Mouse (Mus musculus) heart, embryonic 12.5 days (tissue): ENCODE data around the gene Cep295. TPM values are rescaled to one million over a fixed set of nuclear protein-coding genes. Genes with fewer than 3 reads are reported as not detected.
"Not testable (repeated sequence)": the region's sequence is repeated elsewhere in the genome, so short reads cannot be mapped to it uniquely, and the experiment has no call there.

Experiments
- ATAC-seq: fragments of 200-750 bp; cut with Nextera tagmentation; 2 replicates; pipeline ENCODE4 v1.8.0; 2017; ENCODE audit warnings: moderate TSS enrichment, moderate library complexity; ENCODE audit not compliant: insufficient number of reproducible peaks, low FRiP score
- H3K27ac ChIP-seq: fragments of 300-500 bp; sonication (generic); 2 replicates; pipeline ENCODE4 v1.5.1; 2016; ENCODE audit warnings: mild to moderate bottlenecking, moderate library complexity; ENCODE audit not compliant: poor library complexity, severe bottlenecking
- H3K27me3 ChIP-seq: fragments of 300-500 bp; sonication (generic); replicated peaks from 2 replicates; pipeline ENCODE4 v1.6.1; 2016; ENCODE audit warnings: mild to moderate bottlenecking, moderate library complexity
- H3K36me3 ChIP-seq: fragments of 300-500 bp; sonication (generic); 2 replicates; pipeline ENCODE4 v1.6.1; 2016; ENCODE audit warnings: mild to moderate bottlenecking, moderate library complexity
- H3K4me1 ChIP-seq: fragments of 300-500 bp; sonication (generic); replicated peaks from 2 replicates; pipeline ENCODE4 v1.6.1; 2016; ENCODE audit warnings: mild to moderate bottlenecking
- H3K4me2 ChIP-seq: fragments of 300-500 bp; sonication (generic); 2 replicates; pipeline ENCODE4 v1.6.1; 2016; ENCODE audit warnings: mild to moderate bottlenecking, moderate library complexity
- H3K4me3 ChIP-seq: fragments of 300-500 bp; sonication (generic); 2 replicates; pipeline ENCODE4 v1.5.1; 2016; ENCODE audit warnings: mild to moderate bottlenecking
- H3K9ac ChIP-seq: fragments of 300-500 bp; sonication (generic); 2 replicates; pipeline ENCODE4 v1.6.1; 2016; ENCODE audit warnings: mild to moderate bottlenecking, moderate library complexity
- H3K9me3 ChIP-seq: fragments of 300-500 bp; sonication (generic); replicated peaks from 2 replicates; pipeline ENCODE4 v1.6.1; 2016; ENCODE audit warnings: mild to moderate bottlenecking, moderate library complexity
- WGBS: fragments of 180-500 bp; shearing (Covaris S2); methylation state at CpG from one replicate; pipeline ENCODE4 v1.1.7; 2016; 5-methylcytosine and 5-hydroxymethylcytosine counted together
- polyA plus RNA-seq: library from polyadenylated mRNA; unstranded; fragments of >200 nt; fragmentation: Nextera tagmentation; extraction: Ambion mirVana; gene quantifications from 2 replicates; pipeline ENCODE4 v1.2.1, GENCODE M21; 2016

The Cep295 gene
- polyA plus RNA-seq, 1 experiment from 2014 or later: 14.8 TPM

DNA sequence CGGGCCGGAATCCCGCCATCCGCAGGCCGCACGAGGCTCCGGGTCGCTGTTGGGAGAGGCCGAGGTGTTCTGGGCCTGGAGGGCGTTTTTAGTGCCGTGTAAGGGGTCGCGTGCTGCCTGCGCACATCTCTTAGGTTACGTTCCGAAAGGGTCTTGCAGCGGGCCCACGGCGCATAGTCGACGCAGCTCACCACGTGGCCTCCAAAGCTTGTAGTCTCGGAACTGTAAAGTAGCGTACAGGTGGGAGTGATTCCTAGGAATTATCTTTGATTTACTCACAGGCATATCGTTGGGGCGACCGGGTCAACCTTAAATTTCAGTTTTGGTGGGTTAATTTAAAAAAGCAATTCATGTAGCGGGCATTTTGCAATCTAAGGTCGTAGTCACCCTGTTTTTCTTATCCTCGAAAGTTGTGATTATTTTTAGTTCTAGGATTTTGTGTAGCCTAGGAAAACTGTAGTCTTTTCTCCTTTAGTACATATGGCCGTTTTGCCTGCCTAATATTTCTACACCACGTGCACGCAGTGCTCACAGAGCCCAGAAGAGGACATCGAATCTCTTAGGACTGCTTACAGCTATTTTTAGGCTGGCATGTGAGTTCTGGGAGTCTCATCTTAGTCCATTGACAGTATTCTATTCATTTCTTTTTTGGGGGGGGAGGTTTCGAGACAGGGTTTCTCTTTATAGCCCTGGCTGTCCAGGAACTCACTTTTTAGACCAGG is 51.0 kb downstream of the Cep295 start, which contains the start of gene 4931406C07Rik:
Gene 4931406C07Rik (minus strand): TSS at position 51 of the 722 bp plus-strand sequence.
- H3K9me3 ChIP-seq: no peaks in the 10 kb centered on the region
- peak within 1 kb of the TSS; percentile 93 for H3K4me3 ChIP-seq
- H3K27ac ChIP-seq: peak within 1 kb of the TSS; percentile 97
- H3K9ac ChIP-seq: peak within 1 kb of the TSS; percentile 98
- H3K4me1 ChIP-seq: peaks cover 24% of the 10 kb centered on the region
- no peak for ATAC-seq
- under 1% methylated on average over 35 of the region's 35 CpGs for WGBS
- H3K4me2 ChIP-seq: peak within 1 kb of the TSS; percentile 85
- no peaks in the 10 kb centered on the region for H3K27me3 ChIP-seq
- peaks cover 32% of the 10 kb centered on the region for H3K36me3 ChIP-seq

DNA sequence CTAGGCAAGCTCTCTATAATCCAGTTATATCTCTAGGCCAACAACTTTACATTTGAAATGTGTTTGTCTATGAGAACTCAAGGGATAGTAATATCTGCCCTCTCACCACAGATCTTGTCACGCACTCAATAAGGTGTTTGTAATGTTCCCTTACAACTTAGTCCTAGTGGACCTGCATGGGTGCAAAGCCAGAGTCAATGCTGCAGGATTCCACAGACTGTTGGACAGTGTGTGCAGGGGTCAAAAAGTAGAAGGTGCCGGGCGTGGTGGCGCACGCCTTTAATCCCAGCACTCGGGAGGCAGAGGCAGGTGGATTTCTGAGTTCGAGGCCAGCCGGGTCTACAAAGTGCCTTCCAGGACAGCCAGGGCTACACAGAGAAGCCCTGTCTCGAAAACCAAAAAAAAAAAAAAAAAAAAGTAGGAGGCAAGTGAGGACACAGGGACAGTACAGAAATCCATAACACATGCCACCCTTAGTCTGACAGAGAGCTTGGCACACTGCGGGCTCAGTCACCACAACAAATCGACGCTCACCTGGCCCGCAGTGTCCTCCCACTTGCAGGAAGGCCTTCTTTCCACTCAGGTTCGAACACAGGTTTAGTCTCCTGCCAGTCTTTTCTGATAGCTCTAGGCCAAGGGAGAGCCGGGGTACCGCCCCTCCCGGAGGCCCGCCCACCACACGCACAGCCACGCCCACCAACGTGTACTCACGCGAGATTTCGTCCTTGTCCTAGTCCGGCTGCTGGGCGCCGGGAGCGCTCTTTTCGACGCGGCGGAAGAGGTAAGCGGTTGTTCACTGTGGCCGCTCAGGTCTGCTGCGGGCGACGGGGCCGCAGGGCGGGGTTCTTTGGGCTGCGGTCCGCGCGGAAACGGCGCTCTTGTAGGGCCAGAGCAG is 51.8 kb downstream of the Cep295 start, which contains the start of gene Taf1d:
Gene Taf1d (plus strand): TSS at position 712 of the 895 bp plus-strand sequence.
- H3K36me3 ChIP-seq: peaks cover 29% of the 10 kb centered on the region
- H3K4me1 ChIP-seq: peaks cover 24% of the 10 kb centered on the region
- H3K4me2 ChIP-seq: peak within 1 kb of the TSS; percentile 85
- peak; percentile 96 for ATAC-seq
- WGBS: 12% methylated on average over 45 of the region's 45 CpGs
- no peaks in the 10 kb centered on the region for H3K9me3 ChIP-seq
- H3K27me3 ChIP-seq: no peaks in the 10 kb centered on the region
- peak within 1 kb of the TSS; percentile 97 for H3K27ac ChIP-seq
- H3K4me3 ChIP-seq: peak within 1 kb of the TSS; percentile 93
- peak within 1 kb of the TSS; percentile 98 for H3K9ac ChIP-seq

DNA sequence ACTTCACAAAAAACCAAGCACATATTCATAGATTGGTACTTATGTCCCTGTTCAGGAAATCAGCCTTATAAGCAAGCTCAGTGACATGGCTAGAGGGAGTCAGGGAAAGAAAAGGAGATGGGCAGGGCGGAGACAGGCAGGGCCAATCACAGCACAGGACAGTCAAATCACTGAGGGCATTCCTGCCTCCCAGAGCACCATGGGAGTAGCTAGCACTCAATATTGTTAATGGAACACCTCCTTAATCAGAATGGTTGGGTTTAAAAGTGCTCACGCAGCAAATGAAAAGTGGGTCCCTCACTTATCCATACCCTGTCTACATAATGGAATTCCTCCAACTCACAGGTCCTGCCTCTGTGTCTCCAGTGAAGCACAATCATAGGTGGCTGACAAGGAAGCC is 54.7 kb downstream of the Cep295 start:
- H3K4me3 ChIP-seq: no peak overlapping the region
- H3K36me3 ChIP-seq: peaks cover 6% of the 10 kb centered on the region; the same call in 1 of the 2 replicates
- H3K9ac ChIP-seq: no peak overlapping the region
- peaks cover 14% of the 10 kb centered on the region for H3K4me1 ChIP-seq
- no peaks in the 10 kb centered on the region for H3K9me3 ChIP-seq
- H3K27ac ChIP-seq: no peak overlapping the region
- no peak for ATAC-seq
- WGBS: 70% methylated on average over 2 of the region's 2 CpGs
- no peak overlapping the region for H3K4me2 ChIP-seq
- H3K27me3 ChIP-seq: no peaks in the 10 kb centered on the region

DNA sequence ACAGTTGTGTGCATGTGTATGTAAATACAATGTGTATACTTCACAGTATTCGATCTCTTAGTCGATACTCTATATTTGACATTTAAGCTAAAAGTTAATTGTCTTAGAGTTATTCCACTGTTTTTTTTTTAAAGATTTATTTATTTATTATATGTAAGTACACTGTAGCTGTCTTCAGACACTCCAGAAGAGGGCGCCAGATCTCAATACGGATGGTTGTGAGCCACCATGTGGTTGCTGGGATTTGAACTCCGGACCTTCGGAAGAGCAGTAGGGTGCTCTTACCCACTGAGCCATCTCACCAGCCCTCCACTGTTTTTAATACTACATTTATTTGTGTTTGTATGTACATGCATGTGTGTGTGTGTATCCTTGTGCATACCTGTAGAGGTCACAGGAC is 55.6 kb downstream of the Cep295 start:
- H3K4me2 ChIP-seq, H3K27me3 ChIP-seq, H3K4me1 ChIP-seq, H3K4me3 ChIP-seq, ATAC-seq, H3K9me3 ChIP-seq, H3K27ac ChIP-seq, H3K36me3 ChIP-seq, H3K9ac ChIP-seq: not testable (repeated sequence)
- 80% methylated on average over 6 of the region's 6 CpGs for WGBS

DNA sequence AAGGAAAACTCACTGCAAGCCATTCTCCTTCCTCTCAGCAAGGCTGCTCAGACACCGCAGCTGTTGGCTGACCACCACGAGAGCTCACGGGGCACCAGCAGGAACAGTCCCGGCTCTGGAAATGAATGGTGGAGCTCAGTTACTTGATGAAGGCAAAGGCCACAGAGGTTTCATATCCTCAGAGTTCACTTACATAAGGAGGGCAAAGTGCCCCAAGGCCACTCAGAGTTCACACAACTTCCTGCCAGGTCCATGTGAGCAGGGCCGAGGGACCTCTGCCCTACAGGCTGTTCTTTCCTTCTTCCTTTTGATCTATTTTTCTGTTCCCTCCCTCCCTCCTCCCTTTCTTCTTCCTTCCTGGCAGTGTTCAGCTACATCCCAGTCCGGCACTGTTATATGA is 56.2 kb downstream of the Cep295 start:
- no peak overlapping the region for H3K4me2 ChIP-seq
- 48% methylated on average over 6 of the region's 6 CpGs for WGBS
- no peak overlapping the region for H3K9ac ChIP-seq
- H3K4me3 ChIP-seq: no peak overlapping the region
- H3K9me3 ChIP-seq: no peaks in the 10 kb centered on the region
- peak overlapping the region; percentile 77 for H3K27ac ChIP-seq
- no peaks in the 10 kb centered on the region for H3K27me3 ChIP-seq
- H3K4me1 ChIP-seq: peaks cover 3% of the 10 kb centered on the region; the same call in 1 of the 2 replicates
- ATAC-seq: peak; percentile 27; the same call in 1 of the 2 replicates
- no peaks in the 10 kb centered on the region for H3K36me3 ChIP-seq

DNA sequence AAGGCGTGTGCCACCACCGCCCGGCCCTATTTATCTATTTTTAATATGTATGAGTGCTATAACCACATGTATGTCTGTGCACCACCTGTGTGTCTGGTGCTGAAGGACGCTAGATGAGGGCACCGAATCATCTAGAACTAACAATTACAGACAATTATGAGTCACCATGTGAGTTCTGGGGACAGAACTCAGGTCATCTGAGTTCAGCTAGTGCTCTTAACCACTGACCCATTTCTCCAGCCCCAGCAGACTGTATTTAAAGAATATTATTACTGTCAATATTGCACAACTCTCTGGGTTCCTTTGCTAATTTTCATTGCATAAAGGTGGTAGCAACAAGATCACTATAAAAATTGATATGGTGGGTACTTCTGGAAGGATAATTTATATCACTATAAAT is 57.5 kb downstream of the Cep295 start:
- no peak for ATAC-seq
- H3K36me3 ChIP-seq: no peaks in the 10 kb centered on the region
- 81% methylated on average over 5 of the region's 5 CpGs for WGBS

DNA sequence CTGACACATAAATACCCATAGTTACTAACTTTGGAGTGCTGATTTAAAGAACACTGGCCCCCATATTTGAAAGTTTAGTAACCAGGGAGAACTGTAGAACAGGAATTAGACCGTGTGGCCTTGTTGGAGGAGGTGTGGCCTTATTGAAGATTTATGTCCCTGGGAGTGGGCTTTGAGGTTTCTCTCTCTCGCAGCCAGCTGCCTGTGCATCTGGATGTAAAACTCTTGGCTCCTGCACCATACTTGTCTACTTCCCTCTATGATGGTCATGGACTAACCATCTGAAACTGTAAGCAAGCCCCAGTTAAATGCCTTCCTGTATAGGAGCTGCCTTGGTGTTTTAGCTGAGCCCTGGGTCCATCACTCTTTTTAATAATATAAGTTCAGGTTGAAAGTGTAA is 59.1 kb downstream of the Cep295 start:
- H3K27me3 ChIP-seq: no peaks in the 10 kb centered on the region
- ATAC-seq: no peak

More for the DNA sequence above, 57.5 kb downstream of the Cep295 start:
- Histone ChIP-seq H3K4me1 (no peaks in the 10 kb centered on the region), H3K9ac (no peak overlapping the region), H3K4me3 (no peak overlapping the region), H3K27me3 (no peaks in the 10 kb centered on the region), H3K9me3 (no peaks in the 10 kb centered on the region), H3K27ac (no peak overlapping the region), H3K4me2 (no peak overlapping the region)

DNA sequence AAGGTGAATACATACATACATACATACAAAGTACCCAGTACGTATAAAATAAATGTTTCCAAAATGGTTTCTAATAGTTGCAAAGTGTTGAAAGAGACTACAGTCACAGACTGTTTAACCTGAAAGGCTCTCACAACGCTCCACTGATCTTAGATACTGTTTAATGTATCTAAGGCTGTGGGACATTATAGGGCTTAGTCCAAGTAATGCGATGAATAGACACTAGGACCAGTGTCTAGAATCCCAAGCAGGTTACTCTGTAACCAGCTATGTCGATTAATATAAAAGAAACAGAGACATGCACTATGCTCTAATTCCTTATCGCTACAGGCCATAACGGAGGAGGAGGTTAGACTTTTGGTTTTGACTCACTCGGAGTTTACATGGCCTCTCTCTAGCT is 60.5 kb downstream of the Cep295 start:
- Histone ChIP-seq H3K36me3 (0 out of 2 replicates have a peak, but pooled peaks cover 6% of the 10 kb centered on the region), H3K4me2 (no peak overlapping the region), H3K27ac (no peak overlapping the region), H3K27me3 (no peaks in the 10 kb centered on the region), H3K9me3 (no peaks in the 10 kb centered on the region), H3K4me3 (no peak overlapping the region), H3K9ac (no peak overlapping the region), H3K4me1 (no peaks in the 10 kb centered on the region)
- no peak for ATAC-seq
- 83% methylated on average over 7 of the region's 7 CpGs for WGBS

More for the DNA sequence above, 59.1 kb downstream of the Cep295 start:
- Histone ChIP-seq H3K4me3 (no peak overlapping the region), H3K36me3 (0 out of 2 replicates have a peak, but pooled peaks cover 6% of the 10 kb centered on the region), H3K9ac (no peak overlapping the region), H3K4me2 (no peak overlapping the region), H3K4me1 (no peaks in the 10 kb centered on the region), H3K27ac (no peak overlapping the region), H3K9me3 (no peaks in the 10 kb centered on the region)
- WGBS: 73% methylated on average over 2 of the region's 2 CpGs

DNA sequence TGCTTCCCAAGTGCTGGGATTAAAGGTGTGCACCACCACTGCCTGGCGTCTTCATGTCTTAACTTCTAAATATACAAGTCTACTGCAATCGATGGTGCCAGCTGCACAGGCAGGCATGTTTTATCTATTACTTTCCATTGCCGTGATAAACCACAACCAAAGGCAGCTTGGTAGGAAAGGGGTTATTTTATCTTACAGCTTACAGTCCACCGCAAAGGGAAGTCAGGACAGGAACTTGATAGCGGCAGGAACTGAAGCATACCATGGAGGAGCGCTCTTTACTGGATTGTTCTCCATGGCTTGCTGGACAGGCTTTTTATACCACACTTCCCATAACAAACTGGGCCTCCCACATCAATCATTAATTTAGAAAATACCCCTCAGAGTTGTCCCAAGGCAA is 68.3 kb downstream of the Cep295 start:
- Histone ChIP-seq H3K27me3 (no peaks in the 10 kb centered on the region), H3K9ac (no peak overlapping the region), H3K4me2 (no peak overlapping the region), H3K36me3 (peaks cover 13% of the 10 kb centered on the region), H3K4me3 (no peak overlapping the region), H3K9me3 (no peaks in the 10 kb centered on the region), H3K4me1 (no peaks in the 10 kb centered on the region), H3K27ac (no peak overlapping the region)
- 52% methylated on average over 6 of the region's 6 CpGs for WGBS
- no peak; the same call in 1 of the 2 replicates for ATAC-seq

DNA sequence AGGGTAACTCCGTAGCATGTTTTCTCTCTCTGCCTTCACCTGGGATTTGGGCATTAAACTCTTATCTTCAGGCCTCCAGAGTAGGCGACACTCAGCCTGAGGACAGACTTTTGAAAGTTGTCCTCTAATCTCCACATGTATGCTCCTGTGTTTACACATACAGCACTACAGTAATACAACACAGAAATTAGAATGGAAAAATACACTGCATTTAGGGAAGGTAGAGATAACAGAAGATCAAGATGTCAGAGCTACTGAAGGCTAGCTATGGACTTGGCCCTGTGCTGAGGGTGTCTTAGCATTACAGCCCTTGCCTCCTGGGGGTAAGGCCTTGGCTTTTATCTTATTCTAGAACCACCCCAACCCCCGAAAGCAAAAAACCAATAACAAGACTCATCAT is 69.2 kb downstream of the Cep295 start:
- Histone ChIP-seq H3K4me1 (no peaks in the 10 kb centered on the region), H3K9me3 (no peaks in the 10 kb centered on the region), H3K27me3 (no peaks in the 10 kb centered on the region), H3K4me3 (no peak overlapping the region), H3K27ac (no peak overlapping the region), H3K9ac (no peak overlapping the region), H3K36me3 (peaks cover 7% of the 10 kb centered on the region), H3K4me2 (no peak overlapping the region)
- no peak for ATAC-seq
- 72% methylated on average over 3 of the region's 3 CpGs for WGBS

DNA sequence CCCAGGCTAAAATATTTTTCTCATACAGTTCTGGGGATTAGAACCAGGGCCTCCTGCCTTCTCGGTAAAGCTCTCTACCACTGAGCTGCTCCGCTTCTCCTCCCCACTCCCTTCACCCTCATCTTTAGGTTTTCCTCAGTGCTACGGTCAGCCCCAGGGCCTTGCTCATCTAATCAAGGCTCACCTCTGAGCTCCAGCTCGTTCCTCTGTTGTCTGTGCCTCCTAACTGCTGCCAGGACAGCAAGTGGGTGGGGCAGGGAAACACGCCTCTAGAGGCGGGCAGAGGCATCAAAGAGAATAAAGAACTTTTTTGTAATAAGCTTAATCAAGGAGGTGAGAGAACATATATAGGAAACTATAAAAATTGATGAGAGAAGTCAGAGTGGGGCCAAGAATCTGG is 69.7 kb downstream of the Cep295 start:
- Histone ChIP-seq H3K4me2 (no peak overlapping the region), H3K9ac (no peak overlapping the region), H3K4me1 (no peaks in the 10 kb centered on the region), H3K9me3 (no peaks in the 10 kb centered on the region), H3K27ac (no peak overlapping the region), H3K4me3 (no peak overlapping the region), H3K27me3 (no peaks in the 10 kb centered on the region), H3K36me3 (peaks cover 7% of the 10 kb centered on the region)
- ATAC-seq: no peak
- WGBS: 62% methylated on average over 6 of the region's 6 CpGs
